In the genomic region with DNA sequence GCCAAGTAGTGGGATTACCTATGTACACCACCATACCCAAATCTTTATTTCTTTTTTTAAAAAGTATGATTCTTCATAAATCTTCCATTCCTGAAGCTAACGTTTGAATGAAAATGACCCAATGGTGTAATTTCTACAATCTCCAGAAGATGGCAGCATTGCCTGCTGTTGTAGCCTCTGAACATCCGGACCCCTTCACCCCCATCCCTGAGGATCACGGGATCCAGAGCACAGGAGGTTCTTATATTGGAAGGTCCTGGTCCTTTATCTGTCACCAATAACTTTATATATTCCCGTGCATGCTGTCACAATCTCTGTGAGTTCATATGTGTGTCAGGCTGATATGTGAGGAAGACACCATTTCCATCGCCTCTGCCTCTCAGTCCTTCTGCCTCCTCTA, we compare ENCODE assay signal across 9 mouse cellular contexts. TPM values are rescaled to one million over a fixed set of nuclear protein-coding genes. Genes with fewer than 3 reads are reported as not detected.
DNase-seq lines count a peak whose midpoint lies in the region; ATAC-seq lines count a peak whose summit lies in the region.
"Had no signal": no experiment of that assay in that cellular context is flagged by ENCODE, and none has a peak within 500 bp of the region (broad histone marks: within the 10 kb centered on the region; RNA-seq: fewer than 3 reads in every experiment).

No protein-coding gene starts in this region.

- H3K4me2 ChIP-seq in hindbrain, embryonic 14.5 days (replicated peaks), result no peak overlapping the region

- H3K9me3 ChIP-seq in hindbrain, embryonic 14.5 days (ENCODE audit: control insufficient read depth, low read length), result no peaks in the 10 kb centered on the region

- H3K4me3 ChIP-seq in hindbrain, embryonic 14.5 days (replicated peaks; ENCODE audit: low read length), result no peak overlapping the region

- intact Hi-C loops in left cerebral cortex, postnatal 4 days (cut with DNase I), result loop anchor here (2.0 to 10.0 kb wide), 2 partner anchors 114 to 226 kb away; no protein-coding TSS in a partner anchor

- no peak overlapping the region for H3K27ac ChIP-seq in hindbrain, embryonic 14.5 days

- no peak overlapping the region for H3K9ac ChIP-seq in hindbrain, embryonic 14.5 days

- no peak for ATAC-seq in hindbrain, embryonic 14.5 days (ENCODE audit: low FRiP score)

- no peaks in the 10 kb centered on the region for H3K4me1 ChIP-seq in hindbrain, embryonic 14.5 days (replicated peaks; ENCODE audit: control insufficient read depth, insufficient read depth, low read length)

- peak; percentile 59 to 76 for DNase-seq in cerebellum, postnatal 10 days
- DNase-seq in cerebellum, adult 11-12 months, result no peak
- peak; percentile 82 for DNase-seq in 3T3-L1 (ENCODE audit: low read depth, low spot score)
- peak; percentile 6 for DNase-seq in c-Kit-positive CD71-positive TER-119-positive erythroid progenitor cells, embryonic 14.5 days (ENCODE audit: low spot score)
- peak; percentile 76 for DNase-seq in hindbrain, embryonic 14.5 days (ENCODE audit: low spot score)
- peak; percentile 17 for DNase-seq in left cerebral cortex, postnatal 4 days
- peak; percentile 16 for DNase-seq in testis, postnatal 14 days (ENCODE audit: low spot score)
- no peak for DNase-seq in thymus, postnatal 36 days

- WGBS in hindbrain, embryonic 14.5 days, result 35% methylated on average over 5 of the region's 5 CpGs

- no peaks in the 10 kb centered on the region for H3K36me3 ChIP-seq in hindbrain, embryonic 14.5 days (replicated peaks; ENCODE audit: control insufficient read depth, insufficient read depth)

- H3K27me3 ChIP-seq in hindbrain, embryonic 14.5 days (ENCODE audit: control insufficient read depth, insufficient read depth, low read length), result no peaks in the 10 kb centered on the region

RNA-seq across cellular contexts. Expression of gene Dmp1, which starts 16.5 kb away (rescaled TPM):
- polyA plus RNA-seq in hindbrain, embryonic 14.5 days (2014; fragmentation: Nextera tagmentation; extraction: Ambion mirVana), result 0.21 and 0.23 TPM in 2 replicates
- total RNA-seq in left cerebral cortex, postnatal 4 days (2021), result under 1 TPM; 0.18 to 0.36 TPM
- polyA plus RNA-seq: heart, embryonic 14.5 days had no signal

RNA-seq across cellular contexts. Expression of gene Dspp, which starts 48.4 kb away (rescaled TPM):
- polyA plus RNA-seq in hindbrain, embryonic 14.5 days (2014; fragmentation: Nextera tagmentation; extraction: Ambion mirVana), result not detected in 2 replicates
- total RNA-seq in left cerebral cortex, postnatal 4 days (2021), result not detected
- polyA plus RNA-seq: heart, embryonic 14.5 days had no signal

Comparison
In these comparisons a context has a peak if more than half of its experiments do, and no peak if none do; other contexts are left out.
1. DNase-seq: peak in cerebellum, postnatal 10 days (2 of 2), 3T3-L1 (single experiment), c-Kit-positive CD71-positive TER-119-positive erythroid progenitor cells, embryonic 14.5 days (single experiment), hindbrain, embryonic 14.5 days (single experiment), left cerebral cortex, postnatal 4 days (single experiment) and testis, postnatal 14 days (single experiment); none in cerebellum, adult 11-12 months (single experiment) and thymus, postnatal 36 days (0 of 2).